Mouse (Mus musculus) embryonic facial prominence, embryonic 11.5 days (tissue): Measurements from ENCODE around the gene E2f6. TPM values are rescaled to one million over a fixed set of nuclear protein-coding genes. Genes with fewer than 3 reads are reported as not detected.

Experiments used
- ATAC-seq: fragments of 200-750 bp; cut with Nextera tagmentation; replicated peaks from 2 replicates; pipeline ENCODE4 v1.8.0; 2017; ENCODE audit warnings: low read depth; ENCODE audit not compliant: insufficient number of reproducible peaks, low FRiP score, low TSS enrichment
- DNase-seq: peaks from one replicate; pipeline ENCODE4 v3.0.0-alpha.2; 2015; ENCODE audit warnings: low spot score
- H3K27ac ChIP-seq: fragments of 300-500 bp; sonication (generic); replicated peaks from 2 replicates; pipeline ENCODE4 v1.5.1; 2014; ENCODE audit warnings: mild to moderate bottlenecking, low read depth, low read length, control low read depth
- H3K27me3 ChIP-seq: fragments of 300-500 bp; sonication (generic); 2 replicates; pipeline ENCODE4 v1.6.1; 2014; ENCODE audit warnings: mild to moderate bottlenecking, low read length, moderate library complexity, mixed read lengths; ENCODE audit not compliant: control insufficient read depth, insufficient read depth
- H3K36me3 ChIP-seq: fragments of 300-500 bp; sonication (generic); replicated peaks from 2 replicates; pipeline ENCODE4 v1.6.1; 2014; ENCODE audit warnings: low read depth, mild to moderate bottlenecking, low read length, moderate library complexity, mixed read lengths; ENCODE audit not compliant: control insufficient read depth, insufficient read depth
- H3K4me1 ChIP-seq: fragments of 300-500 bp; sonication (generic); 2 replicates; pipeline ENCODE4 v1.6.1; 2014; ENCODE audit warnings: low read length, mixed read lengths; ENCODE audit not compliant: control insufficient read depth, insufficient read depth
- H3K4me2 ChIP-seq: fragments of 300-500 bp; sonication (generic); 2 replicates; pipeline ENCODE4 v1.6.1; 2014; ENCODE audit warnings: low read depth, mild to moderate bottlenecking, control low read depth, low read length, moderate library complexity
- H3K4me3 ChIP-seq: fragments of 300-500 bp; sonication (generic); 2 replicates; pipeline ENCODE4 v1.5.1; 2014; ENCODE audit warnings: low read depth, low read length, control low read depth
- H3K9ac ChIP-seq: fragments of 300-500 bp; sonication (generic); replicated peaks from 2 replicates; pipeline ENCODE4 v1.6.1; 2014; ENCODE audit warnings: mild to moderate bottlenecking, control low read depth, low read length
- H3K9me3 ChIP-seq: fragments of 300-500 bp; sonication (generic); replicated peaks from 2 replicates; pipeline ENCODE4 v1.6.1; 2016; ENCODE audit warnings: mild to moderate bottlenecking, low read length, inconsistent platforms, mixed read lengths; ENCODE audit not compliant: control insufficient read depth
- WGBS: fragments of 180-500 bp; shearing (Covaris S2); extraction: QIAGEN DNeasy Blood & Tissue Kit; methylation state at CpG from one replicate; pipeline ENCODE4 v1.1.7; 2014; 5-methylcytosine and 5-hydroxymethylcytosine counted together
- polyA plus RNA-seq: library from polyadenylated mRNA; unstranded; fragments of >200 nt; fragmentation: Nextera tagmentation; extraction: Ambion mirVana; gene quantifications from 2 replicates; pipeline ENCODE4 v1.2.1, GENCODE M21; 2014

Gene E2f6
- polyA plus RNA-seq, 1 experiment from 2014 or later = 87.6 TPM

GRCm38 (mm10) chr12:16774605-16775004, 36.2 kb upstream of the E2f6 start:
- Histone ChIP-seq H3K9me3 (no peaks in the 10 kb centered on the region), H3K9ac (no peak overlapping the region), H3K4me1 (no peaks in the 10 kb centered on the region), H3K27ac (no peak overlapping the region), H3K4me2 (no peak overlapping the region), H3K36me3 (no peaks in the 10 kb centered on the region), H3K27me3 (no peaks in the 10 kb centered on the region), H3K4me3 (no peak overlapping the region)
- 92% methylated on average over 4 of the region's 4 CpGs for WGBS
- DNase-seq = no peak
- ATAC-seq = no peak

GRCm38 (mm10) chr12:16775351-16775750, 35.4 kb upstream of the E2f6 start:
- 88% methylated on average over 3 of the region's 3 CpGs for WGBS
- no peak overlapping the region for H3K9ac ChIP-seq
- H3K9me3 ChIP-seq = no peaks in the 10 kb centered on the region
- H3K4me2 ChIP-seq = no peak overlapping the region
- no peaks in the 10 kb centered on the region for H3K36me3 ChIP-seq
- no peak overlapping the region for H3K4me3 ChIP-seq
- no peaks in the 10 kb centered on the region for H3K4me1 ChIP-seq
- no peak overlapping the region for H3K27ac ChIP-seq
- no peak for ATAC-seq
- DNase-seq = no peak
- H3K27me3 ChIP-seq = no peaks in the 10 kb centered on the region

GRCm38 (mm10) chr12:16778523-16778922, 32.2 kb upstream of the E2f6 start:
- DNase-seq = no peak
- no peaks in the 10 kb centered on the region for H3K36me3 ChIP-seq
- H3K27me3 ChIP-seq = no peaks in the 10 kb centered on the region
- H3K9ac ChIP-seq = no peak overlapping the region
- H3K27ac ChIP-seq = no peak overlapping the region
- no peak for ATAC-seq
- WGBS = 81% methylated on average over 5 of the region's 5 CpGs
- no peak overlapping the region for H3K4me2 ChIP-seq
- H3K4me1 ChIP-seq = no peaks in the 10 kb centered on the region
- no peak overlapping the region for H3K4me3 ChIP-seq
- H3K9me3 ChIP-seq = no peaks in the 10 kb centered on the region

GRCm38 (mm10) chr12:16779165-16779564, 31.6 kb upstream of the E2f6 start:
- H3K4me1 ChIP-seq = no peaks in the 10 kb centered on the region
- 76% methylated on average over 2 of the region's 2 CpGs for WGBS
- DNase-seq (no peak), ATAC-seq (no peak)
- H3K4me3 ChIP-seq = no peak overlapping the region
- no peaks in the 10 kb centered on the region for H3K9me3 ChIP-seq
- no peak overlapping the region for H3K9ac ChIP-seq
- H3K27ac ChIP-seq = no peak overlapping the region
- no peaks in the 10 kb centered on the region for H3K36me3 ChIP-seq
- no peaks in the 10 kb centered on the region for H3K27me3 ChIP-seq
- H3K4me2 ChIP-seq = no peak overlapping the region

- H3K9me3 ChIP-seq = no peaks in the 10 kb centered on the region
- H3K36me3 ChIP-seq = no peaks in the 10 kb centered on the region
- ATAC-seq (no peak), DNase-seq (no peak)
- no peaks in the 10 kb centered on the region for H3K4me1 ChIP-seq
- no peak overlapping the region for H3K27ac ChIP-seq
- no peaks in the 10 kb centered on the region for H3K27me3 ChIP-seq
- 76% methylated on average over 3 of the region's 3 CpGs for WGBS
- no peak overlapping the region for H3K9ac ChIP-seq
- H3K4me2 ChIP-seq = no peak overlapping the region
- no peak overlapping the region for H3K4me3 ChIP-seq
These were observed 30.4 kb upstream of the E2f6 start for GRCm38 (mm10) chr12:16780320-16780719.

- H3K27ac ChIP-seq = no peak overlapping the region
- H3K4me1 ChIP-seq = no peaks in the 10 kb centered on the region
- WGBS = 87% methylated on average over 14 of the region's 14 CpGs
- H3K36me3 ChIP-seq = no peaks in the 10 kb centered on the region
- H3K9ac ChIP-seq = no peak overlapping the region
- ATAC-seq (no peak), DNase-seq (no peak)
- no peaks in the 10 kb centered on the region for H3K27me3 ChIP-seq
- H3K4me2 ChIP-seq = no peak overlapping the region
- no peaks in the 10 kb centered on the region for H3K9me3 ChIP-seq
- H3K4me3 ChIP-seq = no peak overlapping the region
These were observed 29.6 kb upstream of the E2f6 start for GRCm38 (mm10) chr12:16781034-16781746.

GRCm38 (mm10) chr12:16788600-16788999, 22.2 kb upstream of the E2f6 start:
- Histone ChIP-seq H3K4me2 (no peak overlapping the region), H3K27me3 (no peaks in the 10 kb centered on the region), H3K36me3 (no peaks in the 10 kb centered on the region), H3K4me3 (no peak overlapping the region), H3K4me1 (no peaks in the 10 kb centered on the region; the same call in 1 of the 2 replicates), H3K9ac (no peak overlapping the region), H3K27ac (no peak overlapping the region), H3K9me3 (no peaks in the 10 kb centered on the region)
- ATAC-seq (no peak), DNase-seq (no peak)
- WGBS = 53% methylated on average over 2 of the region's 2 CpGs

GRCm38 (mm10) chr12:16789199-16789598, 21.6 kb upstream of the E2f6 start:
- Histone ChIP-seq H3K36me3 (no peaks in the 10 kb centered on the region), H3K9ac (no peak overlapping the region), H3K4me1 (no peaks in the 10 kb centered on the region; the same call in 1 of the 2 replicates), H3K4me2 (no peak overlapping the region), H3K27me3 (no peaks in the 10 kb centered on the region), H3K4me3 (no peak overlapping the region), H3K27ac (no peak overlapping the region), H3K9me3 (no peaks in the 10 kb centered on the region)
- ATAC-seq (no peak), DNase-seq (no peak)
- WGBS = 19% methylated on average over 1 of the region's 1 CpGs
